In genomic region chr5:5189590-5189989, GRCm38 (mm10) we compare ENCODE assay signal across 21 mouse cellular contexts.
DNase-seq lines count a peak whose midpoint lies in the region; ATAC-seq lines count a peak whose summit lies in the region.
"Had no signal": no experiment of that assay in that cellular context is flagged by ENCODE, and none has a peak within 500 bp of the region (broad histone marks: within the 10 kb centered on the region; RNA-seq: fewer than 3 reads in every experiment).

No protein-coding gene starts in this region.

- H3K9me3 ChIP-seq in intestine, embryonic 16.5 days (ENCODE audit: control insufficient read depth, low read length): no peaks in the 10 kb centered on the region
- H3K9me3 ChIP-seq in intestine, embryonic 15.5 days: no peaks in the 10 kb centered on the region
- H3K9me3 ChIP-seq in liver, embryonic 15.5 days (replicated peaks): no peaks in the 10 kb centered on the region
- H3K9me3 ChIP-seq: hindbrain, embryonic 10.5 days; limb, embryonic 12.5 days had no signal

- H3K27ac ChIP-seq in intestine, embryonic 16.5 days (ENCODE audit: low read length): no peak overlapping the region
- H3K27ac ChIP-seq in intestine, embryonic 15.5 days: no peak overlapping the region
- peak overlapping the region; percentile 85 for H3K27ac ChIP-seq in liver, embryonic 15.5 days (replicated peaks)
- H3K27ac ChIP-seq: heart, adult 2 months; hindbrain, embryonic 10.5 days; limb, embryonic 12.5 days had no signal

- no peak overlapping the region for H3K4me2 ChIP-seq in intestine, embryonic 16.5 days (ENCODE audit: low read depth, low read length)
- no peak overlapping the region for H3K4me2 ChIP-seq in intestine, embryonic 15.5 days (replicated peaks)
- H3K4me2 ChIP-seq in liver, embryonic 15.5 days: peak overlapping the region; percentile 38
- H3K4me2 ChIP-seq: limb, embryonic 12.5 days; lung, embryonic 14.5 days had no signal

- H3K9ac ChIP-seq in intestine, embryonic 16.5 days (ENCODE audit: low read depth, low read length): no peak overlapping the region
- no peak overlapping the region for H3K9ac ChIP-seq in intestine, embryonic 15.5 days
- H3K9ac ChIP-seq in liver, embryonic 15.5 days: no peak overlapping the region
- H3K9ac ChIP-seq: limb, embryonic 12.5 days; lung, embryonic 14.5 days had no signal

- peak; percentile 15 for DNase-seq in yolk sac, embryonic 10.5 days (ENCODE audit: low spot score)
- no peak for DNase-seq in testis, postnatal 14 days (ENCODE audit: low spot score)
- DNase-seq in left cerebral cortex, postnatal 14 days (ENCODE audit: low spot score in 2 of 2): no peak
- DNase-seq: cerebellum, adult 8-10 months; gastrocnemius, postnatal 14 days; heart, adult 2 months; kidney, adult 8-10 months; kidney, postnatal 36 days; lung, embryonic 14.5 days; retina, postnatal 1 day; right cerebral cortex, postnatal 4 days; thymus, postnatal 14 days had no signal

- no peaks in the 10 kb centered on the region for H3K27me3 ChIP-seq in intestine, embryonic 16.5 days (replicated peaks; ENCODE audit: control insufficient read depth, insufficient read depth, low read length)
- no peaks in the 10 kb centered on the region for H3K27me3 ChIP-seq in intestine, embryonic 15.5 days (replicated peaks)
- no peaks in the 10 kb centered on the region for H3K27me3 ChIP-seq in liver, embryonic 15.5 days
- H3K27me3 ChIP-seq: CH12.LX; limb, embryonic 12.5 days had no signal

- intact Hi-C loops in left cerebral cortex, postnatal 14 days (cut with DNase I): no loop called here

- 25% methylated on average over 1 of the region's 1 CpGs for WGBS in intestine, embryonic 16.5 days
- WGBS in intestine, embryonic 15.5 days: 35% methylated on average over 1 of the region's 1 CpGs
- 16% methylated on average over 1 of the region's 1 CpGs for WGBS in liver, embryonic 15.5 days (ENCODE audit: insufficient replicate concordance)

- no peak overlapping the region for H3K4me3 ChIP-seq in intestine, embryonic 16.5 days (ENCODE audit: low read length)
- no peak overlapping the region for H3K4me3 ChIP-seq in intestine, embryonic 15.5 days (replicated peaks)
- no peak overlapping the region for H3K4me3 ChIP-seq in liver, embryonic 15.5 days (replicated peaks)
- H3K4me3 ChIP-seq: erythroblast, embryonic 14.5 days; heart, adult 2 months; hindbrain, embryonic 10.5 days; limb, embryonic 12.5 days had no signal

- no peaks in the 10 kb centered on the region for H3K36me3 ChIP-seq in intestine, embryonic 16.5 days (ENCODE audit: control insufficient read depth, insufficient read depth, low read length)
- no peaks in the 10 kb centered on the region for H3K36me3 ChIP-seq in intestine, embryonic 15.5 days
- H3K36me3 ChIP-seq in liver, embryonic 15.5 days (replicated peaks): no peaks in the 10 kb centered on the region
- H3K36me3 ChIP-seq: hindbrain, embryonic 10.5 days; limb, embryonic 12.5 days had no signal

- peaks cover 3% of the 10 kb centered on the region; the same call in 1 of the 2 replicates for H3K4me1 ChIP-seq in intestine, embryonic 16.5 days (ENCODE audit: control insufficient read depth, insufficient read depth, low read length)
- 0 out of 2 replicates have a peak, but pooled peaks cover 2% of the 10 kb centered on the region for H3K4me1 ChIP-seq in intestine, embryonic 15.5 days (replicated peaks)
- peaks cover 49% of the 10 kb centered on the region for H3K4me1 ChIP-seq in liver, embryonic 15.5 days (replicated peaks)
- H3K4me1 ChIP-seq: hindbrain, embryonic 10.5 days; limb, embryonic 12.5 days had no signal

- ATAC-seq in intestine, embryonic 16.5 days: 0 out of 2 replicates have a peak, but pooled peaks have one; percentile 53
- ATAC-seq in intestine, embryonic 15.5 days: no peak
- peak; percentile 54 for ATAC-seq in erythroblast, adult 5-6 weeks (replicated peaks; ENCODE audit: low FRiP score, poor library complexity, severe bottlenecking)
- ATAC-seq in liver, embryonic 15.5 days (ENCODE audit: insufficient read depth): peak; percentile 74
- ATAC-seq: forebrain, embryonic 14.5 days had no signal
